Mouse (Mus musculus) c-Kit-positive CD71-negative TER-119-negative erythroid progenitor cells, embryonic 14.5 days (primary cell): Measurements from ENCODE around the gene Myl9.
"Not testable (repeated sequence)": the region's sequence is repeated elsewhere in the genome, so short reads cannot be mapped to it uniquely, and the experiment has no call there.

Experiments used
- DNase-seq: peaks from one replicate; pipeline ENCODE4 v3.0.0-alpha.2; 2013; ENCODE audit warnings: low read depth

Gene Myl9

DNA sequence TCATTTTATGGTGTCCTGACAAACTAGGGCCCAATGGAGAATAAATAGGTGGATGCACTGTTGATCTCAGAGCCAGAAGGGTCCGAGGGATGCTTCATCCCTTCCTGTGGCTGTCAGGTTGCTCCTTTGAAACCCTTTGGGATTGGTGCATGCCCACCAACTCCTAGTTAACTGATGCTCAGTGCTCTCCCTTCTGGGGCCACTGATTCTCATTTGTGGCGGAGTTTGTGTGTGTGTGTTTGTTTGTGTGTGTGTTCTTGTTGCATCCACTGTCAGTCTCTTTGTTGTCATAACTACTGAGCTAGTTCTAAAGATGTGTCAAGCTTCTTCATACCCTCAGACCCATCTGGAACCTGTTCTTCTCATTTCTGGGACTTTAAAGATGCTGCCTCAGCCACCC is 9.7 kb downstream of the Myl9 start:
- DNase-seq: no peak

DNA sequence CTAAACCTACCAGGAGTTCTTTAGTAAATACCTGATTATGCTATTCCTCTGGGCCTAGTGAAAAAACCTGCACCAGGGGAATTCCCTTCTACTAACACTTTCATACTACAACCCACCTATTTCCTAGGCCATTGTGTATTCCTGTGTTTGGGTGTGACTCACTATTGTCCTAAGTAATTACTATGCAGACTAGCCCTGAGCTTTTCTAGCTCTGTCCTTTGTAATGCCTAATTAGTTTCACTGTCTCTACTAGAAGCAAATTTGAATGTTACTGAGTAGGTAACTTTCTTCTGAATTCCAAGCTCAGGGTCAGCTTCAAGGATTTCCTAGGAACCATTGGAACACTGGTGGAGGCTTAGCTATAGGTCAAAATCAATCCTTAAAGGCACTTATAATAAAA is 11.1 kb downstream of the Myl9 start:
- not testable (repeated sequence) for DNase-seq

DNA sequence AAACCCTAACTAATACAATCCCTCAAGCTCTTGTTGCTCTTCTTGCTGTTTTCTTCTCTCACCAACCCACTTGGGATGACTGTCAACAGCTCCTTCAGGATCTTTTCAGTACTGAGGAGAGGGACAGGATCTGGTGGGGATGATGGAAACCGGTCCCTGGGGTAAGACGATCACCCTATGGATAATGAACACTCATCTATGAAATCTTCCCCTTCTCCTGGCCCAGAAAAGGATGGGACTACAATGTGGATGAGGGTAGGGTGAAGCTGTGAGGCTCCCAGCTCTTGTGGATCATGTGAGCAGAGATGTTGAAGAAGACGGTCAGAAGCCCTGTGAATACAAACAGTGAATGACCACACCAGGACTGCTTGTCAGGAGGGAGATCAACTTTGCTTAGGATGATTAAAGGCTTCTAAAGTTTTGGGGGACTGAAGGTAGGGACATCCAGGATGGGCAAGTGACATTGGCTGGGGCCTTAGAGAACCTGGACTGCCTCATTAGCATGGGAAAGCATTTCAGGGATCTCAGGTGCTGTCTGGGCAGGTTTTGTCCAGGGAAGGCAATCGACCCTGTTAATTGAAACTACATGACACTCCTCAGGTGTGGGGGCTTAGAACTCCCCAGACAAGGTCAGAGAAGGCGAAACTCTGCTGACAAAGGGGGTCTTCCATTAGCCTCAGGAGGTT is 12.0 kb downstream of the Myl9 start:
- DNase-seq: no peak

DNA sequence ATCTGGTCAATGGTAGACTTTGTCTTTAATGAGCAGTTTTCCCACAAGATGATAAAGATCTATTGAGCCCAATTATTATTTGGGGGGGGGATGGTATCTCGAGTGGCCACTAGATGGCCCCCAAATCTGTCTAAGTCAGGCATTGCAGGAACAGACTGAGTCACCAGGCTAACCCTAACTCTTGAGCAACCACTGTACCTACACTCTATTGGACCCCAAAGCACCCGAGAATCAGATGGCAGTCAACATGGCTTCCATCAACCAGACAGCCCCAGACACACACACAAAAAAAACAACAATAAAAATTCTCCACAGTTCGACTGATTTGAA is 12.5 kb downstream of the Myl9 start:
- DNase-seq: no peak

DNA sequence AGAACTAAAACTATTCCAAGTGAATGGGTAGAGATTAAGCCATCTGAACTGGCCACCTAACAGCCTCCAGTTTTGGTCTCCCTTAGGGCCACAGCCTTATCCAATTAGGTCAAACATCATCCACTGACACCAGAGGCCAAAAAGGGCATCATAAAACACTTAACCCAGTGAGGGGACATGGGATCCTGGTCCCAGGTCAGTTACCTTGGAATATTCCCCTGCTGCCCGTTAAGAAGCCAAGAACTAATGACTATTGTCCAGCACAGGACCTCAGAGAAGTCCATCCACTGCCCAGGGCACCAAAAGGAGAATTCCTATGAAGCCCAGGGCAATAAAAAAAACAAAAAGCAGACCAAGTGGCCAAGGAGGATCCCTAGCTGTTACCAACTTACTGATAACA is 13.6 kb downstream of the Myl9 start:
- no peak for DNase-seq

DNA sequence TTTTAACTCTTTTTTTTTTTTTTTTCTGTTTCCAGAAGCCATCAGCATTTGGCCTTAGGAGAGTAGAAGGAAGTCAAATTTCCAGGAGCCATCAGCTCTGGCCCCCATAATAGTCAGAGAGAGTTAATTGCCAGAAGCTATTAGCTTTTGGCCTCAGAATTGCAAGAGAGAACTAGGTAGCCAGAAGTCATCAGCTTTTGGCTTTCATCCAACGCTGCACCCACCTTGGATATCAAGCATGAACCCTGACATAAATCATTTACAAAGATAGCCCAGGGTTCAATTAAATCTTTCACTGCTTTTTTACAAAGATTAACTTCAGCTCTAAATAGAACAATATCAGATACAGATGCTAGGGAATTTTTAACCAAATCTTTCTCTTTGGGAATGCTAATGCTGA is 23.3 kb downstream of the Myl9 start:
- no peak for DNase-seq

DNA sequence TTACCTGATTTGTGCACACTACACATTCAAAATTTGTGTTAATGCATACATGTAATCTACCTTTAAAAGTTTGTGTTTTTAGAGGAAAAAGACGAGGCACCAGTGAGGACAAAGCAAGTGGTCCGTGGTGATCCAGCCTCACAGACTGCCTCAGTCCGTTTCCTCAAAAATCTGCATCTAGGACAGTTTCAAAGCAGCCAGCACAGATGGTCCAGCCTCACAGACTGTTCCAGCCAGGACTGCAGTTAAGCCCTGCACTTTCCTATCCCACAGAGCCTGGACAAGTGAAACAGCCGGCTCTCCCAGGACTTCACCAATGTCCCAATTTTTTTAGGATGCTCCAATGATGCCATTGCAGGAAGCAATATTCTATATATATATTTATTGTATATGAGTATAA is 25.8 kb downstream of the Myl9 start:
- no peak for DNase-seq

DNA sequence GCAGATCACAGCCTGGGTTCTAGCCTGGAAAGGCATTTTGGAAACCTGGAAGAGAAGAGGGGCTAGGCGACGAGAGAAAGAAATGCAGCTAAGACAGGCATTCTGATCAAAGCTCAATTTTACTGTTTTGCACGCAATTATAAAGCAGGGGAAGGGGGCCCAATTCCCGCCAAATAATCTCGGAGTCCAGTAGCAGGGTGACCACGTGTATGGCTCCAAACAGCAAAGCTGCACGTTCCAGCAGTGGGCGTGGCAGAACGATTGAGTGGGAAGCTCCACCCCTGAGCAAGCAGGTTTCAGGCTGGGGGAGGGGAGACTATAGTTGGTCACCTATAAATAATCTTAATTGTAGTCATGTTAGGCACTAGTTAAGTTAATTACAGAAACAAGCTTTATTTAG is 26.9 kb downstream of the Myl9 start:
- DNase-seq: not testable (repeated sequence)

DNA sequence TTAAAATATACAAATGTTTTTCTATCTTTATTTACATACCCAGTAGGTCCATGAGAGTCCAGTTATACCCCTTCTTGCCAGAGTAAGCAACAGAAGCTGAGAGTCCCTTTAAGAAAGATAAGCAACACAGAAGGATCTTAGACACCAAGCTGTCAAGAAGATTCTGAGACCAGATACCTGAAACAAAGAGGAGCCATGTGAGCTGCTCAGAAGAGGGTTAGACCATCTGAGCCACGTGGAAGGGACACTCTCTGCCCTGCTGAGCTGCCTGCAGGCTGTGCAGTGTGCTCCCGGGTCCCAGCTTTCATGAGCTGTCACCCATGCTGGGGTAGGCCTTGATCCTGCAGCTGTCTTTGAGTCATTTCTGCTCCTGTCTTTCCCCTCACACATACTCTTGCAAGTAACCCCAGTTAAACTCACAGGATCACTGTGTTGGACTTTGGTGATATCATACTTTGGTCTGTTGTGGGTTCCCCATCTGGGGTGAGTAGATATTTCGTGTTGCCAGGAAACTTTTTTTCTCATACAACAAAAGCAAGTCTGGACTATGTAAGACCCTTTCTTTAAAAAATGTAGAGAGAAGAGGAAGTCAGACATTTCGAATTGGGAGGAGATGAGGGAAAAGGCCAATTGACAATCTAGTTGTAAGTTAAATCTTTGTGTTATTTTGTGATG is 28.6 kb downstream of the Myl9 start:
- DNase-seq: no peak

DNA sequence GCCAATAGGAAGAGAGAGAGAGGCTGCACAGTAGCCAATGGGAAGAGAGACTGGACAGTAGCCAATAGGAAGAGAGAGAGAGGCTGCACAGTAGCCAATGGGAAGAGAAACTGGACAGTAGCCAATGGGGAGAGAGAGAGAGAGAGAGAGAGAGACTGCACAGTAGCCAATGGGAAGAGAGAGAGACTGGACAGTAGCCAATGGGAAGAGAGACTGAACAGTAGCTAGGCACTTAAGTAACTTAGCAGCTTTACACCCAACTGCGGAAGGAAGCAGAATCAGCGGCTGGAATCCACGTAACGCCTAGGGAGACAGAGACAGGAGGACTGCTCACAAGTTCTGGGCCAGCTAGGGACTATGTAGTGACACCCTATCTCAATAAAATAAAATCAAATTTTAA is 29.4 kb downstream of the Myl9 start:
- no peak for DNase-seq

DNA sequence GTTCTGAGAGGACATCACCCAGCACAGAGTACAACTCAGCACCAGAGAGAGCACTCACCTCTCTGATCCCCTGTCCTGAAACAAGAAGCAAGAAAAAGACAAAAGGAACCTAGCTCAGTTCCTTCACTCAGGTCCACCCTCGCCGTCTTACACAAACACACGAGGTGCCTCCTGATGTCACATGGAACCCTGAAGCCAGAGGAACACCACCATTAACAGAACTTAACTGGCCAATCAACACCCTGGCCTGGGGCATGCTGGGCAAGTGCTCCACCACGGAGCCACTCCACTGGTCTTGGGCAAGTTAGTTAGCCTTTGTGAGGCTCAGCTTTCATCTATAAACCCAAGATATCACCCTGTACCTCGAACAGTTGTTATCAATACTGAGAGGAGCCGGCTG is 31.7 kb downstream of the Myl9 start:
- DNase-seq: no peak

DNA sequence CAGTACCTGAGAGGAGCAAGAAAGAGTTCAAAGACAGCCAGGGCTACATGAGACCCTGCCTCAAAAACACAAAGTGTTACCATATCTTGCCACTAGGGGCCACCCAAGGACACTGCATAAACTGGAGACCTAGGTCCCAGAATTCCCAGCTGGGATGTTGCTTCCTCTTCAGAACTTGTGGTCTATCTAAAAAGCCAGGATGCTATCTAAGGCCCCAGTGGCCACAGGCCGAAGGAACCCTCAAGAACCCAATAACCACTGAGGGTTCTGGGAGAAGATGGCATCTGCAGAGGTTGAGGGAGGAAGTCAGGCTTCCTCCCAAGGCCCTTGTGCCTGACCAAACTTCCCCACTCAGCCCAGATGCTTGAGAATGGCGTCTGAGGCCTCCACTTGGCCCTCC is 34.4 kb downstream of the Myl9 start:
- DNase-seq: no peak

DNA sequence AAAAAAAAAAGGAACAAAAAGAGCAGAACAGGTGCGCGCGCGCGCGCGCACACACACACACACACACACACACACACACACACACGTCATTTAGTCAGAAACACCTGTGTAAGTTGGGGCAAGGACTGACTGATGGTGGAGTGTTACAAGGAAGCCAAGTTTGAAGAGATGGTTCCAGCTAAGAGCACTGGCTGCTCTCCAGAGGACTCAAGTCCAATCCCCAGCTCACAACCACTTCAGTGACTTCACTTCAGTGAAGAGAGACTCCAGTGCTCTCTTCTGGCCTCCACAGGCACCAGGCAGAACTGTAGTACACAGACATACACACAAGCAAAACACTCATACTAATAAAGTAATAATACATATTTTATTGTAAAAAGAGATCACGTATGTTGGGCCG is 35.5 kb downstream of the Myl9 start:
- DNase-seq: no peak

DNA sequence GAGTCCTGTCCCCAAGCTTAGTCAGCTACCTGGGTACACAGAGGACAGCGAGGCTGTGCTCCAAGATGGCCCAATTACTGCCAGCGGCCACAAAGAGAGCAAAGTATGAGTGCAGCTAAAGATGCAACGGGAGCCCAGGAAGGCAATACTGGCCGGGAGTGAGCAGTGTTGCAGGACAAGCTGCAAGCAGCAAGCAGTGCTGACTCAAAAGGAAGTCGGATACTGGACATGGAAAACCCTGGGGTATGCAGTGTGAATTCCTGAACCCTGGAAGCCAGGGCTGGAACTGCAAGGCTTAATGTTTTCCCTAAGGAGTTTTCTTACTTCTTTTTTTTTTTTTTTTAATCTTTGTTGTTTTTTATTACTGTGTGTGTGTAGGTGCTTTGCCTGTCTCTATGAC is 36.3 kb downstream of the Myl9 start:
- DNase-seq: no peak

DNA sequence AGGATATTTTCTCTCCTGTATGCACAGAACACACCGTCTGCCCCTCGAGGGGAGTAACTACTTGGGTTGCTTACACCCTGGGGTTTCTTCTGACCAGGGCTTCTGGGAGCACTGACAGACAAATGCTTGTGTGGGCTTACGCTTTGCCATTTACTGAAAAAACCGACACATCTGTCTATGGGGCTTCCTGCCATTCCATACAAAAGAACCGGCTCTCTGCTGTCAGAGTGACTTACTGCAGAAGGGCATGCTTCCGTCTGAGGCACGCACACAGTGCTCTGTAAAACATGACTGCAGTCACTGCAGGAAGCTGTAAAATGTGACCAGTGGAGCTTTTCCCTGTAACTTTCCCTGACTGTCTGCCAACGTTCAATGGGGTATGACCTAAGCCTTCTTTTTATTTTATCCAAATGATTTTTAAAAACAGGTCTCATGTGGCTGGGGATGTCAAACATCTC is 39.2 kb downstream of the Myl9 start:
- DNase-seq: no peak

DNA sequence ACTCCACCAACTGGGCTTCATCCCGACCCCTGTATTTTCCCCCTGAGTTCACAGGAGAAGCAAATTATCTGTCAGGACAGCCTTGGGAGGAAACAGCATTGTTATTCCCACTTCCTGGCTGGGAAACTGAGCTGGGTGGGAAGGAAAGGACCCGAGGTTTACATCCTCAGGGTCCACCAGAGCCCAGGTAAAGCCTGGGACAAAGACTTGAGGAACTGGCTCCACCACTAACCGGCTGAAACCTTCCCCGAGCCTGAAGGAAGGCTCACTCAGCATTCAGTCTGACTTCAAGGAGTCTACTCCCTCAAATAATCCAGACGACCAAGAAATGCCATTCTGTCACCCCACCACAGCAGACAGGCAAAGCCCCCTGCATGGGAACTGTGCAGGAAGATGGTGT is 39.7 kb downstream of the Myl9 start:
- DNase-seq: no peak

DNA sequence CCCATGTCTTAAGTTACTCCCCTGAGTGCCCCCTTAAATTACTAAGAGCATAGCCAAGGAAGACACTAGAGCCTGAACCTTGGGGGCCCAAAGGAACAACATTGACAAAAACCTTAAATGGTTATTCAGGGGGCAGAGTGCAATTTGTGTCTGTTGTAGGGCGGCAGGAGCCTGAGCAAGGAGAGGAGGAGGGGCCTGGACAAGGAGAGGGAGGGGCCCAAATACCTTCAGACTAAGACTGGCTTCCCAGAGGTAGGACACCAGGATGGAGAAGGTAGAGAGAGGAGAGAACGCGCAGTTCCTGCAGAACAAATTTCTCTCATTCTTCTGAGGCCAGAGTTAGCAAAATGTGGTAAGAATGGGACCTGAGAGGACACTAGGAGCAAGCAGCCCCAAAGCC is 40.2 kb downstream of the Myl9 start:
- no peak for DNase-seq

DNA sequence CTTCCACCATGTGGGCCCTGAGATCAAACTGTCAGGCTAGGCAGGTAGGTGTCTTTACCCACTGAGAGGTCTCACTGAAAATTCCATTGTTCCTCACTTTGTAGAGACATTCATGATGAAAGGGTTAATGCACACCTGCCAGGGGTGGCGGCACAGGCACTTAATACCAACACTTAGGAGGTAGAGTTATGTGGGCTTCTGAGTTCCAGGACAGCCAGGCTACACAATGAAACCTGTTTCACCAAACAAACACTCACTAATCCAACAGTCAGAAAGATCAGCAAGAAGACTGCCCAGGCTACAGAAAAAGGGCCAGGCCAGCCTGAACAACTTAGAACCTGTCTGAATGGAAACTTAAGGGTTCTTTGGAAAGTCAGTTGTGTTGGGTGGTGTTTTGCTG is 40.9 kb downstream of the Myl9 start:
- no peak for DNase-seq

DNA sequence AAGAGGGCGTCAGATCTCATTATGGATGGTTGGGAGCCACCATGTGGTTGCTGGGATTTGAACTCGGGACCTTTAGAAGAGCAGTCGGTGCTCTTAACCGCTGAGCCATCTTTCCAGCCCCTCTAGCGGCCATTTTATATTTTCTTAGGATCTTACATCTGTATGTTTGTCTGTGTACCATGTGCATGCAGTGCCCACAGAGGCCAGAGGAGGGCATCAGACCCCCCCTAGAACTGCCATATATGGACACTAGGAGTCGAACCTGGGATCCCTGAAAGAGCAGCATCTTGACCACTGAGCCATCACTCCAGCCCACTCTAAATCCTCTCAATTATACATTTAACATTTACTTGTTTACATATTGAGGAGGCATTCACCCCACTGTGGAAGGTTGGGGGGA is 49.9 kb downstream of the Myl9 start:
- DNase-seq: not testable (repeated sequence)
